Mouse (Mus musculus): ENCODE results near the gene Synj2bp. TPM values are rescaled to one million over a fixed set of nuclear protein-coding genes. Genes with fewer than 3 reads are reported as not detected.
A peak's percentile ranks its signal among the peaks of the same experiment; 100 is the strongest.
"Not testable (repeated sequence)": the region's sequence is repeated elsewhere in the genome, so short reads cannot be mapped to it uniquely, and the experiment has no call there.

Gene Synj2bp
- total and polyA plus RNA-seq, 2 experiments = 32.3 to 55.0 TPM

DNA sequence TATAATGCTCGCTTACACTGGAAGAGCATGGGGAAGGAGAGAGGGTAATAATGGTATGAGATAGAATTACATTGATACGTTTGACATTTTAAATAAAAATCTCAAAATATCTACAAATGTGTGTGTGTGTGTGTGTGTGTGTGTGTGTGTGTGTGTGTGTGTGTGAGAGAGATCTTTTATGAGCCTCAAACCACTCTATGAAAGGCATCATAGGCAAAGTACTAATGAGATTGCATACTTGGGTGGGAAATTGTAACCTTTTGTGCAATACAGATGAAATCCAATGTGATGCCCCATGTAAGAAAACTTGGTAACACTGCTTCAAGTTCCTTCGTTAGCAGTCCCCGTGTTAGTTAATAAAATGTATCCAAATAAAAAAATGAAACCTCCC, 313 bp upstream of the Synj2bp start:
- TF ChIP-seq CTCF (IDR thresholded peaks at IDR 0.05; ENCODE audit: low read depth, low read length) (no peak), POLR2A (IDR thresholded peaks at IDR 0.05; ENCODE audit: extremely low read depth, insufficient read depth, low read length) (no peak)
- H3K79me2 ChIP-seq (ENCODE audit: control insufficient read depth, insufficient read depth, low read length) = peaks cover 3% of the 10 kb centered on the region; the same call in 1 of the 2 replicates
- H3K27ac ChIP-seq (replicated peaks; ENCODE audit: insufficient read depth, low read depth, low read length) = no peak overlapping the region
- H3K27me3 ChIP-seq (ENCODE audit: control insufficient read depth, insufficient read depth, low read length) = no peaks in the 10 kb centered on the region
- DNase-seq (ENCODE audit: extremely low read depth, low read depth, low spot score) = no peak
- peak overlapping the region; percentile 62 for H3K4me3 ChIP-seq (ENCODE audit: insufficient read depth, low read depth, low read length)
- H3K9ac ChIP-seq (ENCODE audit: low read depth, low read length) = no peak overlapping the region
- 26% methylated on average over 4 of the region's 4 CpGs for WGBS
- no peaks in the 10 kb centered on the region for H3K36me3 ChIP-seq (ENCODE audit: control insufficient read depth, insufficient read depth, low read length)
- H3K4me1 ChIP-seq (ENCODE audit: control insufficient read depth, insufficient read depth, low read length) = peaks cover 10% of the 10 kb centered on the region

DNA sequence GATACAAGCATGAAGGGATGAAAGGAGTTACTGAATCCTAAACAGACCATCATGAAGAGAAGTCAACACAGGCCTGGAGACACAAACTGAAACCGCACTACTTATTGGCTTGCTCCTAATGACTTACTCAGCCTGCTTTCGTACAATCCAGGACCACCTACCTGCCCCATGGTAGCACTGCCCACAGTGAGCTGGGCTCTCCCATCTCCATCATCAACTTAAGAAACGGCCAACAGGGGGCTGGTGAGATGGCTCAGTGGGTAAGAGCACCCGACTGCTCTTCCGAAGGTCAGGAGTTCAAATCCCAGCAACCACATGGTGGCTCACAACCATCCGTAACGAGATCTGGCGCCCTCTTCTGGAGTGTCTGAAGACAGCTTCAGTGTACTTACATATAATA, 2.1 kb downstream of the Synj2bp start:
- not testable (repeated sequence) for H3K9ac ChIP-seq (ENCODE audit: low read depth, low read length); H3K79me2 ChIP-seq (ENCODE audit: control insufficient read depth, insufficient read depth, low read length); H3K4me1 ChIP-seq (ENCODE audit: control insufficient read depth, insufficient read depth, low read length); H3K4me3 ChIP-seq (ENCODE audit: insufficient read depth, low read depth, low read length); DNase-seq (ENCODE audit: extremely low read depth, low read depth, low spot score); H3K36me3 ChIP-seq (ENCODE audit: control insufficient read depth, insufficient read depth, low read length); H3K27me3 ChIP-seq (ENCODE audit: control insufficient read depth, insufficient read depth, low read length); H3K27ac ChIP-seq (replicated peaks; ENCODE audit: insufficient read depth, low read depth, low read length)
- WGBS = 84% methylated on average over 8 of the region's 8 CpGs

DNA sequence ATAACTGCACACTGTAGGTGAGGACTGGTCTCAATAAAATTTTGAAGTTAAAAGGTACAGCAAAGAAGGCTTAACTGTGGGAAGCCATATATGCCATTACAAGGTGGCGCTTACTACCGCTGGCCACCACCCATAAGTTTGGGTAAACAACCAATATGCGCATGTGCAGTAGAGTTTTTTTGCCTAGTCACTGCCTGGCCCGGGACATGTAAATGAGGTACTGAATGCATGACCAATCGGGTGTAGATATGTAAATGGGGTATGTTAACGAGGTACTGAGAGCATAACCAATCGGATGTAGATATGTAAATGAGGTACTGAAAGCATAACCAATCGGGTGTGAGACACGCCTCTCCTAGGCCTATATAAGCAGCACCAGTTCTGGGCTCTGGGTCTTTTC, 35.8 kb downstream of the Synj2bp start:
- not testable (repeated sequence) for H3K27ac ChIP-seq (replicated peaks; ENCODE audit: insufficient read depth, low read depth, low read length); H3K36me3 ChIP-seq (ENCODE audit: control insufficient read depth, insufficient read depth, low read length); H3K27me3 ChIP-seq (ENCODE audit: control insufficient read depth, insufficient read depth, low read length); H3K4me3 ChIP-seq (ENCODE audit: insufficient read depth, low read depth, low read length); DNase-seq (ENCODE audit: extremely low read depth, low read depth, low spot score); H3K9ac ChIP-seq (ENCODE audit: low read depth, low read length); H3K79me2 ChIP-seq (ENCODE audit: control insufficient read depth, insufficient read depth, low read length); H3K4me1 ChIP-seq (ENCODE audit: control insufficient read depth, insufficient read depth, low read length)
- 99% methylated on average over 9 of the region's 9 CpGs for WGBS

DNA sequence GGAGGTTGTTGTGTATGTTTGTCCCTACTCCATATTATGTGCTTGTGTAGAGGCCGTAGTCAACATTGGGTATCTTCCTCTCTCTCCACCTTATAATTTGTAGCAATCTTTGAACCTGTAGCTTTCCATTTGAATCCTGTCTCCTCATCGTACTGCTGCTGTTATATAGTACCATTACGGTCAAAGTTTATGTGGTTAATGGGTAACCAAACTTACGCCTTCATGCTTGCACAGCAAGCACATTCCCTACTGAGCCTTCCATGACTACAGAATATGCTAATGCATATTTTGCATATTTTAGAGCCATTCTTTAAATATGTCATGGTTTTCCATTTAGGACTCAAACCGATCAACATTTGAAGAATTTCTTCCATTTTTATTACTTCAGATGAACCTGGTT, 42.2 kb downstream of the Synj2bp start:
- Histone ChIP-seq H3K4me1 (ENCODE audit: control insufficient read depth, insufficient read depth, low read length) (0 out of 2 replicates have a peak, but pooled peaks cover 2% of the 10 kb centered on the region), H3K9ac (ENCODE audit: low read depth, low read length) (no peak overlapping the region), H3K79me2 (ENCODE audit: control insufficient read depth, insufficient read depth, low read length) (no peaks in the 10 kb centered on the region), H3K27me3 (ENCODE audit: control insufficient read depth, insufficient read depth, low read length) (no peaks in the 10 kb centered on the region), H3K4me3 (ENCODE audit: insufficient read depth, low read depth, low read length) (no peak overlapping the region), H3K27ac (replicated peaks; ENCODE audit: insufficient read depth, low read depth, low read length) (no peak overlapping the region), H3K36me3 (ENCODE audit: control insufficient read depth, insufficient read depth, low read length) (no peaks in the 10 kb centered on the region)
- peak; percentile 31 for DNase-seq (ENCODE audit: extremely low read depth, low read depth, low spot score)
- 56% methylated on average over 5 of the region's 5 CpGs for WGBS
- TF ChIP-seq POLR2A (IDR thresholded peaks at IDR 0.05; ENCODE audit: extremely low read depth, insufficient read depth, low read length) (no peak), CTCF (IDR thresholded peaks at IDR 0.05; ENCODE audit: low read depth, low read length) (no peak)

DNA sequence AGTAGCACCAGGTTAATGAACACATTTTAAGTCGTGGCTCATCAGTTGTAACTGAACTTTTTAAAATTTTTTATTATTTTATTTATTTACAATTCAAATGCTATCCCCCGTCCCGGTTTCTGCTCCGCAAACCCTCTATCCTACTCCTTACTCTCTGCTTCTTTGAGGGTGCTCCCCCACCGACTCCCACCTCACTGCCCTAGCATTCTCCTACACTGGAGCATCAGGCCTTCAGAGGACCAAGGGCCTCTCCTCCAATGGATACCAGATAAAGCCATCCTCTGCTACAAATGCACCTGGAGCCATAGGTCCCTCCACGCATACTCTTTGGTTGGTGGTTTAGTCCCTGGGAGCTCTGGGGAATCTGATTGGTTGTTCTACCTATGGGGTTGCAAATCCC, 47.4 kb downstream of the Synj2bp start:
- no peak overlapping the region for H3K9ac ChIP-seq (ENCODE audit: low read depth, low read length)
- H3K4me3 ChIP-seq (ENCODE audit: insufficient read depth, low read depth, low read length) = 0 out of 2 replicates have a peak overlapping the region, but pooled peaks have one; percentile 88
- no peak for DNase-seq (ENCODE audit: extremely low read depth, low read depth, low spot score)
- no peak overlapping the region for H3K27ac ChIP-seq (replicated peaks; ENCODE audit: insufficient read depth, low read depth, low read length)
- H3K27me3 ChIP-seq (ENCODE audit: control insufficient read depth, insufficient read depth, low read length) = no peaks in the 10 kb centered on the region
- WGBS = 50% methylated on average over 6 of the region's 6 CpGs
- H3K36me3 ChIP-seq (ENCODE audit: control insufficient read depth, insufficient read depth, low read length) = peaks cover 3% of the 10 kb centered on the region; the same call in 1 of the 2 replicates
- peaks cover 5% of the 10 kb centered on the region; the same call in 1 of the 2 replicates for H3K79me2 ChIP-seq (ENCODE audit: control insufficient read depth, insufficient read depth, low read length)
- TF ChIP-seq POLR2A (IDR thresholded peaks at IDR 0.05; ENCODE audit: extremely low read depth, insufficient read depth, low read length) (no peak), CTCF (IDR thresholded peaks at IDR 0.05; ENCODE audit: low read depth, low read length) (no peak)
- H3K4me1 ChIP-seq (ENCODE audit: control insufficient read depth, insufficient read depth, low read length) = 0 out of 2 replicates have a peak, but pooled peaks cover 4% of the 10 kb centered on the region

DNA sequence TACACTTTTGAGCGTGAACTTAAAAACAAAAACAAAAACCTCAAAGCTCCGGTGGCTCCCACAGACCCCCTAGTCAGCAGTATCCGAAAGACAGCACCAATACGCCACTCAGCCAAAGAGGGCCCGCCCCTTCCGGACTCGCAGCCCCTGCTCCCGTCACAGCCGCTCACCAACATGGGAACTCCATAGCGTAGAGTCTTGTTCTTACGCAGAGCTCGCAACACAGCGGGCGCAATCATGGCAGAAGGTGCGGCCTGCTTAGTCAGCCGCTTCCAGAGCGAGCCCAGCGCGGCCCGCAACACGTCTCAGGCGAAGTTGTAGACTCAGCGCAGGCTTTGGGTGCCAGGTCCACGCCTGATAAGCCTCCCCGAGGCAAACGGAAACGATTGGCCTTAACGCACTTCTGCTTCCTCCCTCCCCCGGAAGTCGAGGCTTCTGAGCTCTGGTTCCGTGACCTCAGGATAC, 48.0 kb downstream of the Synj2bp start, which contains the start of gene Cox16:
TSS of gene Cox16 (minus strand) at position 401 of the 465 bp plus-strand sequence.
- H3K4me3 ChIP-seq (ENCODE audit: insufficient read depth, low read depth, low read length) = peak within 1 kb of the TSS; percentile 88
- H3K4me1 ChIP-seq (ENCODE audit: control insufficient read depth, insufficient read depth, low read length) = 0 out of 2 replicates have a peak, but pooled peaks cover 4% of the 10 kb centered on the region
- peaks cover 3% of the 10 kb centered on the region; the same call in 1 of the 2 replicates for H3K36me3 ChIP-seq (ENCODE audit: control insufficient read depth, insufficient read depth, low read length)
- H3K27ac ChIP-seq (replicated peaks; ENCODE audit: insufficient read depth, low read depth, low read length) = peak within 1 kb of the TSS; percentile 94
- H3K27me3 ChIP-seq (ENCODE audit: control insufficient read depth, insufficient read depth, low read length) = no peaks in the 10 kb centered on the region
- peak; percentile 89 for DNase-seq (ENCODE audit: extremely low read depth, low read depth, low spot score)
- TF ChIP-seq POLR2A (IDR thresholded peaks at IDR 0.05; ENCODE audit: extremely low read depth, insufficient read depth, low read length) (peak; percentile 48; the same call in 1 of the 2 replicates), CTCF (IDR thresholded peaks at IDR 0.05; ENCODE audit: low read depth, low read length) (no peak)
- H3K9ac ChIP-seq (ENCODE audit: low read depth, low read length) = peak within 1 kb of the TSS; percentile 93
- 0% methylated on average over 31 of the region's 31 CpGs for WGBS
- peaks cover 5% of the 10 kb centered on the region; the same call in 1 of the 2 replicates for H3K79me2 ChIP-seq (ENCODE audit: control insufficient read depth, insufficient read depth, low read length)

Data from liver, adult 2 months (tissue).